Mouse (Mus musculus) stomach, embryonic 16.5 days (tissue): ENCODE data around the gene Gm8246. TPM values are rescaled to one million over a fixed set of nuclear protein-coding genes. Genes with fewer than 3 reads are reported as not detected.
"Not testable (repeated sequence)": the region's sequence is repeated elsewhere in the genome, so short reads cannot be mapped to it uniquely, and the experiment has no call there.

Experiments used
- ATAC-seq: fragments of 200-750 bp; cut with Nextera tagmentation; 2 replicates; pipeline ENCODE4 v1.8.0; 2017; ENCODE audit warnings: moderate number of reproducible peaks, moderate TSS enrichment; ENCODE audit not compliant: insufficient read depth, low FRiP score
- H3K27ac ChIP-seq: fragments of 300-500 bp; sonication (generic); 2 replicates; pipeline ENCODE4 v1.5.1; 2014; ENCODE audit warnings: low read length
- H3K27me3 ChIP-seq: fragments of 300-500 bp; sonication (generic); 2 replicates; pipeline ENCODE4 v1.6.1; 2014; ENCODE audit warnings: low read length, control low read depth, mixed read lengths; ENCODE audit not compliant: control insufficient read depth, insufficient read depth
- H3K36me3 ChIP-seq: fragments of 300-500 bp; sonication (generic); 2 replicates; pipeline ENCODE4 v1.6.1; 2014; ENCODE audit warnings: low read length; ENCODE audit not compliant: control insufficient read depth, insufficient read depth
- H3K4me1 ChIP-seq: fragments of 300-500 bp; sonication (generic); 2 replicates; pipeline ENCODE4 v1.6.1; 2014; ENCODE audit warnings: low read length, control low read depth, mixed read lengths; ENCODE audit not compliant: control insufficient read depth, insufficient read depth
- H3K4me2 ChIP-seq: fragments of 300-500 bp; sonication (generic); 2 replicates; pipeline ENCODE4 v1.6.1; 2014; ENCODE audit warnings: low read depth, low read length, mixed read lengths
- H3K4me3 ChIP-seq: fragments of 300-500 bp; sonication (generic); replicated peaks from 2 replicates; pipeline ENCODE4 v1.5.1; 2014; ENCODE audit warnings: mild to moderate bottlenecking, low read length
- H3K9ac ChIP-seq: fragments of 300-500 bp; sonication (generic); 2 replicates; pipeline ENCODE4 v1.6.1; 2014; ENCODE audit warnings: low read length
- H3K9me3 ChIP-seq: fragments of 300-500 bp; sonication (generic); replicated peaks from 2 replicates; pipeline ENCODE4 v1.6.1; 2016; ENCODE audit warnings: low read length, control low read depth; ENCODE audit not compliant: control insufficient read depth
- WGBS: fragments of 180-500 bp; shearing (Covaris S2); extraction: QIAGEN DNeasy Blood & Tissue Kit; methylation state at CpG from one replicate; pipeline ENCODE4 v1.1.7; 2014; 5-methylcytosine and 5-hydroxymethylcytosine counted together
- polyA plus RNA-seq: library from polyadenylated mRNA; unstranded; fragments of >200 nt; fragmentation: Nextera tagmentation; extraction: Ambion mirVana; gene quantifications from 2 replicates; pipeline ENCODE4 v1.2.1, GENCODE M21; 2015

Gm8246 gene
- not detected in 2 replicates for polyA plus RNA-seq

- WGBS: no CpG with 5 or more reads among the region's 3 CpGs
- not testable (repeated sequence) for H3K9ac ChIP-seq, H3K4me1 ChIP-seq, H3K36me3 ChIP-seq, H3K4me2 ChIP-seq, H3K4me3 ChIP-seq, ATAC-seq, H3K27ac ChIP-seq, H3K9me3 ChIP-seq, H3K27me3 ChIP-seq
These were observed at the start of gene Gm8246 for GRCm38 (mm10) chr14:5477730-5478129. TSS of gene Gm8246 (minus strand) at chr14:5477830.

GRCm38 (mm10) chr14:5501374-5501773 lies 23.7 kb upstream of the Gm8246 start, which contains the start of gene Gm3488:
TSS of gene Gm3488 (plus strand) at chr14:5501674.
- not testable (repeated sequence) for H3K9me3 ChIP-seq, H3K27me3 ChIP-seq, H3K4me1 ChIP-seq, H3K27ac ChIP-seq, ATAC-seq, H3K4me3 ChIP-seq, H3K36me3 ChIP-seq, H3K4me2 ChIP-seq, H3K9ac ChIP-seq
- no CpG with 5 or more reads among the region's 35 CpGs for WGBS

- 81% methylated on average over 4 of the region's 5 CpGs for WGBS
- ATAC-seq: not testable (repeated sequence)
These were observed 6.3 kb upstream of the Gm8246 start, which contains the start of gene Gm3187 for GRCm38 (mm10) chr14:5483907-5484306. TSS of gene Gm3187 (plus strand) at chr14:5484207.

GRCm38 (mm10) chr14:5460469-5460868 lies 17.2 kb downstream of the Gm8246 start:
- not testable (repeated sequence) for H3K9ac ChIP-seq, H3K4me1 ChIP-seq, H3K36me3 ChIP-seq, ATAC-seq, H3K9me3 ChIP-seq, H3K27ac ChIP-seq, H3K4me3 ChIP-seq, H3K27me3 ChIP-seq, H3K4me2 ChIP-seq
- no CpG with 5 or more reads among the region's 19 CpGs for WGBS

More at GRCm38 (mm10) chr14:5483907-5484306, 6.3 kb upstream of the Gm8246 start, which contains the start of gene Gm3187:
- not testable (repeated sequence) for H3K9ac ChIP-seq, H3K9me3 ChIP-seq, H3K4me1 ChIP-seq, H3K27ac ChIP-seq, H3K36me3 ChIP-seq, H3K4me3 ChIP-seq, H3K27me3 ChIP-seq, H3K4me2 ChIP-seq

GRCm38 (mm10) chr14:5455367-5455766 lies 22.3 kb downstream of the Gm8246 start, which contains the start of gene Gm3194:
TSS of gene Gm3194 (minus strand) at chr14:5455467.
- H3K4me2 ChIP-seq, H3K27ac ChIP-seq, H3K27me3 ChIP-seq, H3K9me3 ChIP-seq, ATAC-seq, H3K9ac ChIP-seq, H3K36me3 ChIP-seq, H3K4me1 ChIP-seq, H3K4me3 ChIP-seq: not testable (repeated sequence)
- WGBS: no CpG with 5 or more reads among the region's 3 CpGs

Other genes starting within 250 kb of the Gm8246 start
- gene Gm3526, start 217.2 kb downstream of the Gm8246 start, polyA plus RNA-seq: not detected in 2 replicates
- gene Gm3542, start 142.9 kb downstream of the Gm8246 start, polyA plus RNA-seq: not detected in 2 replicates
- gene Gm3500, start 88.8 kb downstream of the Gm8246 start, polyA plus RNA-seq: 0.34 and 1.1 TPM in 2 replicates
- gene Gm3194, start 22.4 kb downstream of the Gm8246 start, polyA plus RNA-seq: 0.52 TPM in 1 of 2 replicates, not detected in the other
- gene Gm3187, start 6.4 kb upstream of the Gm8246 start, polyA plus RNA-seq: not detected in 2 replicates
- 0.75 and 0.85 TPM in 2 replicates for gene Gm3488, start 23.8 kb upstream of the Gm8246 start, polyA plus RNA-seq
- not detected in 2 replicates for gene Gm3532, start 60.7 kb upstream of the Gm8246 start, polyA plus RNA-seq
- gene Gm8265, start 155.2 kb upstream of the Gm8246 start, polyA plus RNA-seq: not detected in 2 replicates
- not detected in 2 replicates for gene Gm9603, start 209.6 kb upstream of the Gm8246 start, polyA plus RNA-seq